Mouse (Mus musculus): Measurements from ENCODE around the gene Pde3a.

Gene Pde3a

DNA sequence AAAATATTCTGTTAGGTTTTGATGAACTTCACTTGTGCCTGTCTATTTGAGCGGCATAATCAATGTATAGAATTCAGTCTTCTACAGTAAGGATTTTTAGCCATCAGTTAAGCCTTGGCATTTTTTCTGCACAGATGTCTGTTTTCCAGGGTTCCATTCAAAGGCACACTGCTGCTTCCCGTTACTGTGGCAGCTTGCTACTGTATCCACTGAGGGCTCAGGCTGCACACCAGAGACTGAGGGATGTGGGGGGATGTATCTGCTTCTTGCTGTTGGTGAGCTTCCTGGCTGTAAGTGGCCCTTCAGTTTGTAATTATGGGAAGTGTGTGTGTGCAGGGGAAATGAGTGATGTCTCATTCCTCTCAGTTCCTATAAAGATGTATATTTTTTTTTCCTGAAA is 154.9 kb downstream of the Pde3a start:
- no peak for DNase-seq (ENCODE audit: low read depth, low spot score)

DNA sequence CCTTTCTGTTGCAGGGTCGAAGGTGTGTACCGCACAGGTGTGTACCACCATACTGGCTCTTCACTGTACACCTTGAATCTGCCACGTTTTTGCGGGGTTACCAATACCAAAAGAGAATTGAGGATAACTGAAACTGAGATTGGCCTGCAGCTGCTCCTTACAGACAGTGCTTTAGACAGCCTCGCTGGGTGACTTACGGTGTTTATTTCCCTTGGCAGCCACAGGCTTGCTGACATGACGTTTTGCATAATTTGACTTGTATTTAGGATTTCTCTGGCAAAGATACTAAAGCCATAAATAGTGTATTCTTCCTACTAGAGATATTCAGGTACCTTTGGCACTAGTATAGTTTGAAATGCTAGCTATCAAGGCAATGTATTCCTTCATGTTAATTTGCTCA is 155.6 kb downstream of the Pde3a start:
- no peak for DNase-seq (ENCODE audit: low read depth, low spot score)

DNA sequence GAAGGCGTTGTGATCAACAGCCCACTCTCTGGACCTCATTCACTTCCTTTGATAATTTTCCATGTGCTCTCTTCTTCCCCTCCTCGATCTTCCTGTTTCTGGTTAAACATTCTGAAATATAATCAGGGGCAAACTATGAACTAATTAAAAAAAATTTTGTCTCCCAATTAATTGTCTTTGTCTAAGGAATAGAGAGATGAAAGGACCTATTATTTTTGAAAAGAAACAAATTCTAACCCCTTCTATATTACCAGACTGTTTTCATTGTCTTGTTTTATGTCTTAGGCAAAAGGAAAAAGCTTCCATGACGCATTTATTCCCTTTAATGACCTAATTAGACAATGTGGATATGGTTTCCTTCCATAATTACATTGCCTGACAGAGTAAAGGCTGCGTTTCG is 156.4 kb downstream of the Pde3a start:
- no peak for DNase-seq (ENCODE audit: low read depth, low spot score)

DNA sequence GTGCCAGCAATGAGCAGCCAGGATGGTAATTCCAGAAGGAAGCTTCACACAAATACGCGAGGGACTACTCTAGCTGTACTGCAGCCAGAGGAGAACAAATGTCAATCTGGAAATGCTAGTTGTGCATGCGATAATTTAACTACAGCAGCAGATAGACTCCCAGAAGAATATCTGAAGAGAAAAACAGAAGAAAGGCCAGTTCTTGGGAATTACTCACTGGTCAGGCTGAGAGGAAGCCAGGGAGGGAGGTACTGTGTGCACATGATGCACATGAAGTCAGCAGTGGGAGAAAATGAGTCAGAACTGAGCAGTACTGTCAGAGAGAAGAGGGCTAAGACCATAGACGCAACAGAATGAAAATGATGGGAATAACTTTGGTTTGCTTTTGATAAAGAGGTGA is 159.7 kb downstream of the Pde3a start:
- no peak for DNase-seq (ENCODE audit: low read depth, low spot score)

DNA sequence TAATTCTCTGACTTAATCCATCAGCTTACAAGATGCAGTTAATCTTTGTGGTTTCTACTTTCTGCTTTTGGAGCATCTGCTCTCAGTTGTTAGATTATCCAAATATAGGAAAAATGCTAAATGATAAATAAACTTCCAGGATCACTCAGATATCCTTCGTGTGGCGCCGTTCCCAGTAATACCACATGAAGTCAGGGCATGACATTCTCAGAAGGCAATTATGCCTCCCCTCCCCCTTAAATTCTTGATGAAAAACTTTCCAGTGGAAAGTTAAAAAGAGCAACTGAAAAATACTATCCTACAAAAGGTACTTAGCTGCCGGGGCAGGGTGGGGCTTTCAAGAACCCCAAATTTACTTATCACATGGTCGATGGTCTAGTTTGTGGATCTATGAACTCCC is 161.8 kb downstream of the Pde3a start:
- DNase-seq (ENCODE audit: low read depth, low spot score): no peak

DNA sequence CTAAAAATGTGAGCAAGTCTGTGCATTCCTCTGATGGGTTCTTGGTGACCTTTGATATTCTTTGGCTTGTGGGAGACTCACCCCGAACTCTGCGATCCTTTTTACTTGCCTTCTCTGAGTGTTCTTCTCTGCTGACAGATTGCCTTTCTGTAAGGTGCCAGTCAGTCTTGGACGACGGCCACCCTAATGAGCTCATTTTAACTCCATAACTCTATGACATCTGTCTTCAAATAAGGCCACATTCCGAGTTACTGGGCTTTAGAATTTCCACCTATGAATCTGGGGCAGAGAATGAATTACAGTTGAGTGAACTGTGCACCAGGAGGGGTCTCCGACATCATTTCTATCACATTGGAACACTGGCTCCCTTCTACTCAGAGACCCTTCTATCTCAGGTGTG is 176.0 kb downstream of the Pde3a start:
- DNase-seq (ENCODE audit: low read depth, low spot score): no peak

DNA sequence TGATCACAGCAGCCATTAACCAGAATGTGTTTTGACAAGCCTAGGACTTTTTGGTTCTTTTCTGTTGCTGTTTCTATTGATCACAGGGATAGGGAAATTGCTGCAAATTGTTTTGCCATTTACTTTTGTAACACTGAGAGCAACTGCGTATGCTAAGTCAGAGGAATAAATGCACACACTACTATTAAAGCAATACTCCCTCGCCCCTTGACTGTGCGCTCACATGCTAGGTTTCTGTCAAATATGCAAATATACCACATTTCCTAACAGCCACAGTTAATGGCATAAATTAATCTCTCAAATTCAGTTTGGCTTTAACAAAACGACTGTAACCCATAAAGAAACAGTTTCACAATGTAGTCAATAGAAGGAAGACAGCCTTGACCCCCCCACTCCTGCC is 179.5 kb downstream of the Pde3a start:
- no peak for DNase-seq (ENCODE audit: low read depth, low spot score)

DNA sequence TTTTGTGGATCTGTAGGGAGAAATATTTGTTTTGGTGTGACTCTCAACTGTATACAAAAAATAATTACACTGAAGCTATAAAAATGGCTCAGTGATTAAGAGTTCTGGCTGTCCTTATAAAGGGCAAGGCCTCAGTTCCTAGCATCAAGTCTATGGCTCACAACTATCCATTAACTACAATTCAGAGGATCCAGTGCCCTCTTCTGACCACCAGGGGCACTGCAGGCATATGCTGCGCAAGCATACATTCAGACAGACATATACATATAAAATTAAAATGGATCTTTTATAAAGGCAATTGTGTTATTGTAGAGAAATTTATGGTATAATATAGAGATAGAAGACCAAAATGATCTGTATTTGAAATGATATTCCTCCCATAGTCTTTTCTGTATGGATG is 181.1 kb downstream of the Pde3a start:
- no peak for DNase-seq (ENCODE audit: low read depth, low spot score)

DNA sequence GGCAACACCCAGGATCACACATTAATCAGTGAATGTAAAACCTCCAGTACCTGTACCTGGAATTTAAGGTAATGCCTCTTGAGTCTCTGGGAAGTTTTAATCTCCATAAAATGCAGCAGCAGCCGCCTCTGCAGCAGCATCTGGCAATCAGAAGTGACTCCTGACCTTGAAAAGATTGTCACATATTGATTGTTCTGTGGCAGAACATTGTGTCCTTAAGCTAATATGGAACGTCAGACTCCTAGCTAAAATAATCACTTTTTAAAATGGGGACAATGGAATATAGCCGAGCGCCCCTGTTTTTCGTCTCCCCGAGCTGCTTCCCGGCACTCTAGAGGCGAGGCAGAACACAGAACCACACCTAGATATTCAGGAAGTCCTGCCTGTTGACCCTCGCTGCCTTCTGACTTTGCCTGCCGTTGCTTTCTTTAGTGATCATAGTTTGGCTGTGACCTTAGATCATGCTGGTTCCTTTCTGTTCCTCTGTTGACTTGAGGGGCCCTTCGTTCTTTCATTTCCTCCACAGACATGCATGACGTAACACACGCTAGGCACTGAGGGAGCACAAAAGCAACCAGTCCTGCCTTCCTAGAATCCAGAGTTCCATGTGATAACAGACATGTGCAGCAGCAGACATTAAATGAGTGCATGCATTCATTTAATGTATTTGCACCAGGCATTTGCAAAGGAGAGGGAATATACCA is 183.4 kb downstream of the Pde3a start:
- DNase-seq (ENCODE audit: low read depth, low spot score): no peak

DNA sequence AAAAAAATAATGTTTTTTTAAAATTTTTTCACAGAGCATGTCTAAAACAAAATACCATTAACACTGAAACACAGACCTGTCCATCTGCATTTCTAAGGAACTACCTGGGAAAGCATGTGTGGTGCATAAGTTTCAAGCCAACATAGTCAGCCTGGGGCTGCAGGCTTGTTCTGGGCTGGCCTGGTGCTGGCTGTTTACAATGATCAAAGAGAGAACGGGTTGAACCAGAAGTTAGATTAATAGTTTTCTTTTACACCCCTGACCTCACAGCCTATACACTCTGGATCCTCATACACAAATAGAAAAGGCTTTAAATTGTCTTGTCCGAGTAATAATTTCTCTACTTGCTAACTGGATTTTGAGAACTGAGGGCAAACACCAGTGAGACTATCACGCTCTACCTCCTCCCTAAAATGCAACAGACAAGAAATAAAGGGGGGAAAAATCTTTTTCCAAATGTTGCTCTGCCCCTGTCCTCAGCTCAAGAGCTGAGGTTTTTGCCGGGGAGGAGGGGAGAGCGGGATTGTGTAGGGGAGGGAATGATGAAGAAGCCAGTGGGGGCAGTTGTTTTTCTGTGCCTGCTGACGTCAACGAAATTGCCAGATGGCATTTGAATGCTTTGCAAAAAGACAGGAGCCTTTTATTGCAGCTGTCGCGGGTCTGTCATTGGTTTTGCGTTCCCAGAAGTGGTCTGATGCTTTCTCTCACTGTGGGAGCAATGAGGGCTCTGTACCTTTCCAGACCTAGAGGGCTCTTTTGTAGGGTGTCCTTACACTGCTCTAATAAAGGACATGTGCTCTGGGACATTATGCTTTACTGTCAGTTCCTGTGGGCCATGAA is 185.1 kb downstream of the Pde3a start:
- DNase-seq (ENCODE audit: low read depth, low spot score): peak; percentile 76

DNA sequence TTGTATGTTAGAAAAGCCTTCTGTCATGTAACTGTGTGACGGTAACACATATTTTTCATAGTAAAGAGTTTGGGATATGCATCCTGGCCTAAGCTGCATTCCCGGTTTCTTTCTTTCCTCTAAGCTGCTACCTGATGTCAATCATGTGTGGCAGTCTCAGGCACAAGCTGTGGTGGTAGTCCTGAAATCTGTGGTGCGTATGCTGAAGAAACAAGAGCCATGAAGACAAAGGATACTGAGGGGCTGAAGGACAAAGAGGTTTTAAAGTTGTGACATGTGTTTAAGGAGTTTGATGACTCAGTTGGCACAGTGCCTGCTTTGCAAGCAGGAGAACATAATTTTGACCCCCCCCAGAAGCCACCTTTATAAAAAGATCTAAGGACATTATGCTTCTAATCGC is 186.1 kb downstream of the Pde3a start:
- DNase-seq (ENCODE audit: low read depth, low spot score): no peak

DNA sequence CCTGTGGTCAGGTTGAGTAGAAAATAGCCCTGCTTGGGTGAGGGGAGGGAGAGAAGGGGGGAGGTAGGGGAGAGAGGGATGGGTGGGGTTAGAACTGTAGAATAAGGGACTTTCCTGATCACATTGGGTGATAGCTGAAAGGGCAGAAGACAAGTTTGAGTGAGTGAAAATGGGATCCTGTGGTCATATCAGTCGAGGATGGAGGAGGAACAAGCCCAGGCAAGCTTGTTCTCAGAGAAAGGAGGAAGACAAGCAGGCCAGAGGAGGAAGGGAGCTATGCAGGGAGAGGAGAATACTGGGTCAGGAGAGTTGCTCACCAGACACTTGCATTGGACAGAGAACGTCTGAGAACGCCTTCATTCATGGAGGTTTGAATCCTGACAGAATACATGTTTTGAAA is 190.9 kb downstream of the Pde3a start:
- DNase-seq (ENCODE audit: low read depth, low spot score): no peak

DNA sequence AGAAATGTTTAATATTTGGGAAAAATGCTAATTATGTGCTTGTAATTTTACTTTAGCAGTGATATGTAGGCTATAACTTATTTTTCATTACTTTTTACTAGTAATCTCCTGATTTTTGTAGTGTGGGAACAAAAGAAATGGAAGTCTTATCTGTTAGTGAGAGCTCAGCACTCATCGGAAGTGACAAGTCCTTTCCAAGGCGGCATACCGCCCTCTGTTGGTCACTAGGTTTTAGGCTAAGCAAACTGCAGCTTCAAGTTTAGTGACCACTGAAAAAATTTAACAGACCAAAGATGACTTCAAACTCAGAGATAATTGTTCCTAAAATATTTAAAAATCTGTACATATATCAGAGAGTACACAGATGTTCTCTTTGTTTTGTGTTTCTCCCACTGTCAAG is 198.5 kb downstream of the Pde3a start:
- DNase-seq (ENCODE audit: low read depth, low spot score): peak; percentile 53

DNA sequence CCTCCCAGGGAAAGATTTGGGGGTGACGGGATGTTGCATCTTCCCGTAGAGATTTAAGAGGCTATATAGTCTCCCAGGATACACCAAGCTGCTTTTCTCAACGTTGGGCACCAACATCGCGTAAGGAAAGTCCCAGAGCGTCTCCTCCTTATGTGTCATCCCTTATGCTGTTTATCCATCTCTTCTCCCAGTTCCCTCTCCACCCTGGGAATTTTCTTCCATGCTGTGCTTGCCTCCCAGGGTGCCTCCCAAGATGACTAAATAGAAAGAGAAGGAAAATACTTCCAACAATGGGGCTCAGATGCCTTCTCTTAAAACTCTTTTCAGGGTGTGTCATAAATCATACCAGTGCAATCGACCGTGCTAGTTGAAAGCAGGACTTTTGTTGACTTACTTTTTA is 199.8 kb downstream of the Pde3a start:
- DNase-seq (ENCODE audit: low read depth, low spot score): no peak

DNA sequence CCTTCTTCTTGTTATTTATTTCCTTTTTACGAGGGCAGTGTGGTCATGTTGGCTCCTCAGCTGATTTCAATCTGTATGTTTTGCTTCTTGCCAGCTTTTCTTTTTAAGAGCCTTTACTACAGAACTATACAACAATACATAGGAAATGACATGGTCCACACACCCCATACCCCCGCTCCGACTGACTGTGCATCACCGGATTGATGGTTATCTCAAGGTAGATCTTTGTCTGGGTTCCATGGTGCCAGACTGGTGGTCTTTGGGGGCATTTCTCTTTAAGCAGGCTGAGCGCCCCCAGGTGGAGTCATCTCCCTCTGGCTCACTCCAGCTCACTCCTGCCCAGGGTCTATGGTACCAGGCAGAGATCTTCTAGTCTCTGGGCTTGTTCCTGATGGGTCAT is 206.3 kb downstream of the Pde3a start:
- DNase-seq (ENCODE audit: low read depth, low spot score): no peak

DNA sequence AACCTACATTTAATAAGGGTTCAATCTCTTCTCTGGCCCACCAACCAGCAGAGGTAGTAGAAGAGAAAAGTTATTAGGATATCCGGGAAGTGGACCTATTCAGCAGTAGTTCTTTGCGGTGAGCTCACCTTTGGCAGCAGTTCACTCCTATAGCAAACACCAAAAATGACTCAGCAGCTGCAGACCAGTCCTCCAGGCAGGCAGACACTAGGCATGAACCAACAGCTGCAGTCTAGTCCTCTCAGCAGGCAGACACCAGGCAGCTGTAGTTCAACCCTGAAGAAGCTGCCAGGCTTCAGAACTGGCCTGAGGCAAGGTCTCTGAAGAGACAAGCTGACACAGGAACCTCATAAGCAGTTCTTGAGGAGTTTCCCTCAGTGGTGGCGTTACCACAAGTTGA is 207.5 kb downstream of the Pde3a start:
- DNase-seq (ENCODE audit: low read depth, low spot score): no peak

DNA sequence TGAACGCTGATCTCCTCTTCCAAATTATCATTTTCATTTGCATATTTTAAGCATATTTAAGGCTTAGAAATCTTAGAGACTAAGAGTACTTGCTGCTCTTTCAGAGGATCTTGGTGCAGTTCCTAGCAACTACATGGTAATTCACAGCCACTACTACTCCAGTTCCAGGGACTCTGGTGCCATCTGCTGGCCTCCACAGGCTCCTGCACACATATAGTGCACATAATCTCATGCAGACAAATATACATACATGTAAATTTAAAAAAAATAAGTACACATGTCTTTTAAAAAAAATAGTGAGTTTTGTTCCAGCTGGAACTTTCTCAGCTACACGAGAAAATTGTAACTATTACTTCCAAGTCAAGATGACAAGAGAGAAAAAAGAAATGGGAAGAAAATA is 221.2 kb downstream of the Pde3a start:
- no peak for DNase-seq (ENCODE audit: low read depth, low spot score)

DNA sequence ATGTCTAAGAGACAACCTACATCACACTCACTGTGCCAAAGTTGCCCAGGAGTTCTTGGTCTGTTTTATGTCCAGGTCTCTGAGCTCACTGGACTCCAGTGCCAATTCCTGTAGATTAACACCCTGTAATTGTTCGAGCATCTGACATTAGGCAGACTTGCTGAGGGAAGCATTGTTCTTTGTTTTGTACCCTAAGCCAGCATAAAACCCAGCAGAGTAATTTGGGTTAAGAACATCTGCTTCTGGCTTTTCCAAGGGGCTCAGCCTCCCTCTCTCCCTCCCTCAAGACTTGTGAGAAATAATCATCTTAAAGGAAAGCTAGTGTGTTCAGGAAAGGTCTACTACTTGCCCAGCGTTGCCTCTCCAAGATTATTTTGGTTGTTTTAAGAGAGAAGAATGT is 225.2 kb downstream of the Pde3a start:
- no peak for DNase-seq (ENCODE audit: low read depth, low spot score)

DNA sequence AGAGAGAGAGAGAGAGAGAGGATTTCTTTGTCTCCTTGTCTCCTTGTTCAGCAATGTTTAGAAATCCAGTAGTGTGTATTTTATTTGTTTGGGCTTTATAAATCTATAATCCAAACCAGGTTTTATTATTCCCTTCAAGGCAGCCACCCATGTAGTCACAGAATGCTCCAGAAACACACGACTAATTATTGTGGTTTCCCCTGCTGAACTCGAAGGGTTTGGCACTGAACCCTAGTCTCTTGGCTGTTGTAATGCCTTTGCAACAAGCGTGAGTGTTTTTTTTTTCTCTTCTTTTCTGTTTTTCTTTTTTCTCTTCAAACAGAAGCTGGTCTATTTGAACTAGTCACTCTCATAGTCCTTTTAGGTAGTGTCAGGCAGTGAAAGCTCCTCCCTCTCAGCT is 225.6 kb downstream of the Pde3a start:
- no peak for DNase-seq (ENCODE audit: low read depth, low spot score)

DNA sequence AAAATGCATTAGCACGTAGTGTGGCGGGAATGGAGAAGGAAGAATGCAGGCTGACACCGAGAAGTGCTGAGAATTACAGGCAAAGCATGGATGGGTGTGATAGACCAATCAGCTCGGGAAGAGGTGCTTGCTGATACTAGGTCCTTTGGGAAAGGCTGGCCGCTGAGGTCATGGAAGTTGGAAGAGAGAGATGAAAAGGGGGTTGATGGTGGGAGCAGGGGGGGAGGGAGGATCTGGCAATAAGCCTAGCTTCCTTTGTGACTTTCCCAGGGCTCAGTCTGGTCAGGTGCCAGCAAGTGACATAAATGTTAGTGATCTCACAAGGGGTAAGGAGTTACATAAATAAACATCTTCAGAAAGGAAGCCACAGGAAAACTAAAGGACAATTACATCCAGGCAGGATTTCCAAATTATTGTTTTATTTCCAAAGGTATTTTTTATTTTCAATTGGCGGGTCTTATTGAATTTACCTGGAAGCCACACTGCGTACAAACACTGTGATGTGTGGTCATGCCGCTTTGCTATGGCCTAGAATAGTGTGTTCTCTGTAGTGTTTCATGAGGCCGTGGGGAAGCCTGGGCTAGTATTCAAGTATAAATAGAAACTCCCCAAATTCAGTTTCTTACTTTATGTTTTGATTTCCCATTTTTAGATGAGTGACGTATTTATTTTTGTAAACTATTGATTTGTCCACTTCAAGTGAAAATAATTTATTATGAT is 236.4 kb downstream of the Pde3a start:
- DNase-seq (ENCODE audit: low read depth, low spot score): no peak

DNA sequence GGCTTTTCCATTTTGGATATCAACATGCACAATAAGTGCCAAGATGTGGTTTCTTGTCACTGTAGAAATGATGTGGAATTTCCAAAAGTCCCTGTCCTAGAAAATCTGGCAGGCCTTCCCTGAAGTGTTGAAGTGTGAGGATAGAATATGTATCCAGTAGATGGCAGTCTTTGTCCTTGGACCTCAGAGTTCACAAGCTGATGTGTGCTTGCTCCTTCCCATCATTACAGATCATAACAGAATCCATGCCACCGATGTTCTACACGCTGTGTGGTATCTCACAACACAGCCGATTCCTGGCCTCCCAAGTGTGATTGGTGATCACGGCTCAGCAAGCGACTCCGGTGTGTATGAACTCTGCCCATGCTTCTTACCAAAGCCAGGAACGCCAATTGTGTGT is 238.2 kb downstream of the Pde3a start:
- peak; percentile 41 for DNase-seq (ENCODE audit: low read depth, low spot score)

DNA sequence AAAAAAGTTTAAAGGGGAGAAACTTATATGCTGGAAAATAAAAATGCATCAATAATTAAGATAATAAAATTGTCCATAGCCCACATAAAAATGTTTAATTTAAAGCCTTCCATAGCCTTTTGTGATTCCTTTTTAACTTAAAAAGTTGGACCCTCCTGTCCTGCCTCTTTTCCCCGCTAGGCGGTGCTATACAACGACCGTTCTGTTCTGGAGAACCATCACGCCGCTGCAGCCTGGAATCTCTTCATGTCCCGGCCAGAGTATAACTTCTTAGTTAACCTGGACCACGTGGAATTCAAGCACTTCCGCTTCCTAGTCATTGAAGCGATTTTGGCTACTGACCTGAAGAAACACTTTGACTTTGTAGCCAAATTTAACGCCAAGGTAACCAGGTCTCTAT is 239.6 kb downstream of the Pde3a start:
- DNase-seq (ENCODE audit: low read depth, low spot score): no peak

DNA sequence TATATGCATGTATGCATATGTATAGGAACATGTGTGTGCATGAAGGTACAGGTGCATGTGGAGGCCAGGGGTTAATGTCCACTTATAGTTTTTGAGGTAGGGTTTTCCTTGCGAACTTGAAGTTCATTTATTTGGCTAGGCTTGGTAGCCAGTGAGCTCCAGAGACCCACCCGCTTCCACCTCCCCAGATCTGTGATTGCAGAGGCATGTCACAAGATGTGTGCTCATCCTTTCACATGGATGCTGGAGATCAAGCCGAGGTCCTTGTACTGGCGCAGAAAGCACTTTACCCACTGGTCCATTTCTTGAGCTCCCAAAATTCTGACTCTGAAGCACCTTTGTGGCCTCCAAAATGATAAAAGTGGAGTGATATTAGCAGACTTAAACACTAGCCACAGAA is 245.8 kb downstream of the Pde3a start:
- DNase-seq (ENCODE audit: low read depth, low spot score): no peak

Measured in telencephalon, adult 2 months (tissue).